Mouse (Mus musculus) heart, embryonic 15.5 days (tissue): Measurements from ENCODE around the gene Fgf11. TPM values are rescaled to one million over a fixed set of nuclear protein-coding genes. Genes with fewer than 3 reads are reported as not detected.
A peak's percentile ranks its signal among the peaks of the same experiment; 100 is the strongest.

ENCODE experiments used
- ATAC-seq: fragments of 200-750 bp; cut with Nextera tagmentation; replicated peaks from 2 replicates; pipeline ENCODE4 v1.8.0; 2017; ENCODE audit warnings: low read depth, moderate TSS enrichment; ENCODE audit not compliant: insufficient number of reproducible peaks, insufficient read depth, low FRiP score
- H3K27ac ChIP-seq: fragments of 300-500 bp; sonication (generic); 2 replicates; pipeline ENCODE4 v1.5.1; 2015; ENCODE audit warnings: mild to moderate bottlenecking, inconsistent platforms
- H3K27me3 ChIP-seq: fragments of 300-500 bp; sonication (generic); 2 replicates; pipeline ENCODE4 v1.6.1; 2015; ENCODE audit warnings: inconsistent platforms
- H3K36me3 ChIP-seq: fragments of 300-500 bp; sonication (generic); 2 replicates; pipeline ENCODE4 v1.6.1; 2015; ENCODE audit warnings: mild to moderate bottlenecking, inconsistent platforms
- H3K4me1 ChIP-seq: fragments of 300-500 bp; sonication (generic); replicated peaks from 2 replicates; pipeline ENCODE4 v1.6.1; 2015; ENCODE audit warnings: inconsistent platforms
- H3K4me2 ChIP-seq: fragments of 300-500 bp; sonication (generic); 2 replicates; pipeline ENCODE4 v1.6.1; 2015; ENCODE audit warnings: inconsistent platforms, mild to moderate bottlenecking, moderate library complexity
- H3K4me3 ChIP-seq: fragments of 300-500 bp; sonication (generic); 2 replicates; pipeline ENCODE4 v1.5.1; 2015; ENCODE audit warnings: mild to moderate bottlenecking, inconsistent platforms
- H3K9ac ChIP-seq: fragments of 300-500 bp; sonication (generic); 2 replicates; pipeline ENCODE4 v1.6.1; 2015; ENCODE audit warnings: mild to moderate bottlenecking, inconsistent platforms
- H3K9me3 ChIP-seq: fragments of 300-500 bp; sonication (generic); replicated peaks from 2 replicates; pipeline ENCODE4 v1.6.1; 2016; ENCODE audit warnings: inconsistent platforms
- WGBS: fragments of 180-500 bp; shearing (Covaris S2); methylation state at CpG from one replicate; pipeline ENCODE4 v1.1.7; 2015; ENCODE audit warnings: mixed read lengths; 5-methylcytosine and 5-hydroxymethylcytosine counted together
- polyA plus RNA-seq: library from polyadenylated mRNA; unstranded; fragments of >200 nt; fragmentation: Nextera tagmentation; extraction: Ambion mirVana; gene quantifications from 2 replicates; pipeline ENCODE4 v1.2.1, GENCODE M21; 2015

Gene Fgf11
- polyA plus RNA-seq, 1 experiment from 2014 or later: 1.8 TPM

- 64% methylated on average over 7 of the region's 7 CpGs for whole genome bisulfite sequencing
- no peak overlapping the region for H3K9ac ChIP-seq
Observed at GRCm38 (mm10) chr11:69763551-69763950, 38.1 kb downstream of the Fgf11 start.

GRCm38 (mm10) chr11:69761868-69762267 lies 39.8 kb downstream of the Fgf11 start, which contains the start of gene Slc35g3:
Gene Slc35g3 (minus strand): TSS chr11:69761968.
- Histone ChIP-seq H3K9me3 (no peaks in the 10 kb centered on the region), H3K36me3 (no peaks in the 10 kb centered on the region), H3K4me2 (no peak within 1 kb of the TSS), H3K9ac (no peak within 1 kb of the TSS), H3K4me1 (peaks cover 31% of the 10 kb centered on the region), H3K4me3 (no peak within 1 kb of the TSS), H3K27me3 (no peaks in the 10 kb centered on the region), H3K27ac (no peak within 1 kb of the TSS)
- no peak for ATAC-seq
- 53% methylated on average over 1 of the region's 1 CpGs for WGBS

More at GRCm38 (mm10) chr11:69763551-69763950, 38.1 kb downstream of the Fgf11 start:
- no peak overlapping the region for H3K27ac ChIP-seq
- no peaks in the 10 kb centered on the region for H3K27me3 ChIP-seq
- H3K4me1 ChIP-seq: peaks cover 39% of the 10 kb centered on the region
- no peak overlapping the region for H3K4me3 ChIP-seq
- no peak overlapping the region for H3K4me2 ChIP-seq
- no peaks in the 10 kb centered on the region for H3K36me3 ChIP-seq
- H3K9me3 ChIP-seq: no peaks in the 10 kb centered on the region
- no peak for ATAC-seq

- Histone ChIP-seq H3K27ac (no peak overlapping the region), H3K9ac (no peak overlapping the region), H3K9me3 (no peaks in the 10 kb centered on the region), H3K4me2 (no peak overlapping the region), H3K36me3 (no peaks in the 10 kb centered on the region), H3K4me3 (no peak overlapping the region), H3K4me1 (peaks cover 34% of the 10 kb centered on the region), H3K27me3 (no peaks in the 10 kb centered on the region)
- no peak for ATAC-seq
- WGBS: 94% methylated on average over 7 of the region's 7 CpGs
Observed at GRCm38 (mm10) chr11:69760901-69761200, 40.8 kb downstream of the Fgf11 start.

- no peaks in the 10 kb centered on the region for H3K9me3 ChIP-seq
- peak overlapping the region; percentile 77 for H3K4me2 ChIP-seq
- H3K9ac ChIP-seq: 0 out of 2 replicates have a peak overlapping the region, but pooled peaks have one; percentile 5
- ATAC-seq: no peak
- no peaks in the 10 kb centered on the region for H3K36me3 ChIP-seq
- no peaks in the 10 kb centered on the region for H3K27me3 ChIP-seq
- 82% methylated on average over 14 of the region's 14 CpGs for WGBS
- H3K27ac ChIP-seq: peak overlapping the region; percentile 96
- H3K4me3 ChIP-seq: peak overlapping the region; percentile 58; the same call in 1 of the 2 replicates
- peaks cover 36% of the 10 kb centered on the region for H3K4me1 ChIP-seq
Observed at GRCm38 (mm10) chr11:69760160-69760900, 41.3 kb downstream of the Fgf11 start.

- under 1% methylated on average over 37 of the region's 37 CpGs for WGBS
- H3K4me1 ChIP-seq: peaks cover 41% of the 10 kb centered on the region
- peak overlapping the region; percentile 96 for H3K27ac ChIP-seq
- no peaks in the 10 kb centered on the region for H3K9me3 ChIP-seq
- peak overlapping the region; percentile 59 for H3K9ac ChIP-seq
- H3K36me3 ChIP-seq: no peaks in the 10 kb centered on the region
- H3K4me3 ChIP-seq: peak overlapping the region; percentile 58
- ATAC-seq: peak; percentile 87
- peak overlapping the region; percentile 77 for H3K4me2 ChIP-seq
- no peaks in the 10 kb centered on the region for H3K27me3 ChIP-seq
Observed at GRCm38 (mm10) chr11:69758971-69759721, 42.5 kb downstream of the Fgf11 start.

- Histone ChIP-seq H3K4me2 (peak within 1 kb of the TSS; percentile 77), H3K9me3 (no peaks in the 10 kb centered on the region), H3K36me3 (no peaks in the 10 kb centered on the region), H3K4me1 (peaks cover 43% of the 10 kb centered on the region), H3K4me3 (peak within 1 kb of the TSS; percentile 58), H3K9ac (peak within 1 kb of the TSS; percentile 64), H3K27ac (peak within 1 kb of the TSS; percentile 96), H3K27me3 (no peaks in the 10 kb centered on the region)
- WGBS: under 1% methylated on average over 31 of the region's 36 CpGs
- peak; percentile 95 for ATAC-seq
Observed at GRCm38 (mm10) chr11:69758478-69758970, 43.1 kb downstream of the Fgf11 start, which contains the start of gene Polr2a. Gene Polr2a (minus strand): TSS chr11:69758637.

- under 1% methylated on average over 26 of the region's 26 CpGs for WGBS
- H3K4me3 ChIP-seq: peak overlapping the region; percentile 58
- peak; percentile 87 for ATAC-seq
- peaks cover 43% of the 10 kb centered on the region for H3K4me1 ChIP-seq
- no peaks in the 10 kb centered on the region for H3K27me3 ChIP-seq
- peak overlapping the region; percentile 64 for H3K4me2 ChIP-seq
- H3K27ac ChIP-seq: peak overlapping the region; percentile 96
- peak overlapping the region; percentile 64 for H3K9ac ChIP-seq
- no peaks in the 10 kb centered on the region for H3K36me3 ChIP-seq
- H3K9me3 ChIP-seq: no peaks in the 10 kb centered on the region
Observed at GRCm38 (mm10) chr11:69758090-69758456, 43.6 kb downstream of the Fgf11 start.

- no peaks in the 10 kb centered on the region for H3K36me3 ChIP-seq
- H3K27ac ChIP-seq: peak overlapping the region; percentile 96
- WGBS: 37% methylated on average over 9 of the region's 9 CpGs
- no peaks in the 10 kb centered on the region for H3K9me3 ChIP-seq
- peak overlapping the region; percentile 64 for H3K9ac ChIP-seq
- ATAC-seq: no peak
- H3K4me3 ChIP-seq: peak overlapping the region; percentile 58
- peak overlapping the region; percentile 64 for H3K4me2 ChIP-seq
- no peaks in the 10 kb centered on the region for H3K27me3 ChIP-seq
- peaks cover 43% of the 10 kb centered on the region for H3K4me1 ChIP-seq
Observed at GRCm38 (mm10) chr11:69757303-69758089, 44.2 kb downstream of the Fgf11 start.

GRCm38 (mm10) chr11:69754701-69755100 lies 47.0 kb downstream of the Fgf11 start:
- no peak overlapping the region for H3K27ac ChIP-seq
- H3K4me1 ChIP-seq: peaks cover 42% of the 10 kb centered on the region
- WGBS: 54% methylated on average over 3 of the region's 3 CpGs
- no peak for ATAC-seq
- H3K4me3 ChIP-seq: no peak overlapping the region
- H3K27me3 ChIP-seq: no peaks in the 10 kb centered on the region
- H3K36me3 ChIP-seq: no peaks in the 10 kb centered on the region
- H3K9ac ChIP-seq: no peak overlapping the region
- 0 out of 2 replicates have a peak overlapping the region, but pooled peaks have one; percentile 11 for H3K4me2 ChIP-seq
- H3K9me3 ChIP-seq: no peaks in the 10 kb centered on the region

GRCm38 (mm10) chr11:69754233-69754632 lies 47.4 kb downstream of the Fgf11 start:
- WGBS: 80% methylated on average over 5 of the region's 5 CpGs

GRCm38 (mm10) chr11:69752686-69753085 lies 49.0 kb downstream of the Fgf11 start:
- Histone ChIP-seq H3K4me1 (peaks cover 39% of the 10 kb centered on the region), H3K36me3 (no peaks in the 10 kb centered on the region; the same call in 1 of the 2 replicates), H3K4me2 (no peak overlapping the region), H3K9ac (no peak overlapping the region), H3K4me3 (no peak overlapping the region), H3K9me3 (no peaks in the 10 kb centered on the region), H3K27ac (no peak overlapping the region), H3K27me3 (no peaks in the 10 kb centered on the region)
- no peak for ATAC-seq

More at GRCm38 (mm10) chr11:69754233-69754632, 47.4 kb downstream of the Fgf11 start:
- Histone ChIP-seq H3K9me3 (no peaks in the 10 kb centered on the region), H3K9ac (no peak overlapping the region), H3K27me3 (no peaks in the 10 kb centered on the region), H3K36me3 (no peaks in the 10 kb centered on the region), H3K4me3 (no peak overlapping the region), H3K4me1 (peaks cover 39% of the 10 kb centered on the region), H3K4me2 (no peak overlapping the region), H3K27ac (no peak overlapping the region)
- ATAC-seq: no peak
